Mouse (Mus musculus) layer of hippocampus, postnatal 25 days (tissue): Measurements from ENCODE around the gene Psmb2. TPM values are rescaled to one million over a fixed set of nuclear protein-coding genes. Genes with fewer than 3 reads are reported as not detected.
A peak's percentile ranks its signal among the peaks of the same experiment; 100 is the strongest.

Source experiments
- DNase-seq, 2 experiments: peaks; one replicate each; pipeline ENCODE4 v3.0.0; 2022; ENCODE audit warnings: mixed read lengths in 2 of 2, low spot score in 1 of 2; ENCODE audit errors: extremely low spot score in 1 of 2
- total RNA-seq, 2 experiments: library from RNA; stranded (reverse); gene quantifications; 2 replicates each; pipeline ENCODE4 v1.2.3; 2021

Psmb2 gene
- total RNA-seq: 100 to 1,000 TPM; 113 to 121 TPM

- peak; percentile 99 to 100 for DNase-seq
Measured at GRCm38 (mm10) chr4:126677054-126678003, at the start of gene Psmb2. Psmb2 (plus strand) TSS chr4:126677630.

- DNase-seq: no peak
Measured at GRCm38 (mm10) chr4:126631922-126632321, 45.5 kb upstream of the Psmb2 start.

- no peak for DNase-seq
Measured at GRCm38 (mm10) chr4:126632668-126633067, 44.8 kb upstream of the Psmb2 start.

GRCm38 (mm10) chr4:126636330-126636729, 41.1 kb upstream of the Psmb2 start:
- no peak for DNase-seq

- no peak for DNase-seq
Measured at GRCm38 (mm10) chr4:126637446-126637845, 40.0 kb upstream of the Psmb2 start.

- DNase-seq: no peak
Measured at GRCm38 (mm10) chr4:126639339-126639738, 38.1 kb upstream of the Psmb2 start.

- DNase-seq: no peak
Measured at GRCm38 (mm10) chr4:126641901-126642300, 35.5 kb upstream of the Psmb2 start.

GRCm38 (mm10) chr4:126643815-126644214, 33.6 kb upstream of the Psmb2 start:
- no peak for DNase-seq

GRCm38 (mm10) chr4:126644333-126644963, 33.0 kb upstream of the Psmb2 start:
- DNase-seq: no peak

GRCm38 (mm10) chr4:126647996-126648910, 29.2 kb upstream of the Psmb2 start:
- no peak for DNase-seq

- no peak for DNase-seq
Measured at GRCm38 (mm10) chr4:126653148-126653547, 24.3 kb upstream of the Psmb2 start.

GRCm38 (mm10) chr4:126655356-126655755, 22.1 kb upstream of the Psmb2 start:
- DNase-seq: no peak

- peak in 1 of 2 experiments; percentile 16 for DNase-seq
Measured at GRCm38 (mm10) chr4:126661249-126661648, 16.2 kb upstream of the Psmb2 start.

GRCm38 (mm10) chr4:126667075-126667474, 10.4 kb upstream of the Psmb2 start:
- DNase-seq: no peak

GRCm38 (mm10) chr4:126682298-126682697, 4.9 kb downstream of the Psmb2 start:
- no peak for DNase-seq

- no peak for DNase-seq
Measured at GRCm38 (mm10) chr4:126683084-126683483, 5.7 kb downstream of the Psmb2 start.

- DNase-seq: no peak
Measured at GRCm38 (mm10) chr4:126689457-126689856, 12.0 kb downstream of the Psmb2 start.

GRCm38 (mm10) chr4:126693021-126693420, 15.6 kb downstream of the Psmb2 start:
- no peak for DNase-seq

- DNase-seq: no peak
Measured at GRCm38 (mm10) chr4:126696908-126697307, 19.5 kb downstream of the Psmb2 start.

GRCm38 (mm10) chr4:126706630-126707438, 29.4 kb downstream of the Psmb2 start:
- no peak for DNase-seq
